Mouse (Mus musculus) heart, adult 18-20 months (tissue): ENCODE measurements around the gene Clstn3. TPM values are rescaled to one million over a fixed set of nuclear protein-coding genes. Genes with fewer than 3 reads are reported as not detected.
A peak's percentile ranks its signal among the peaks of the same experiment; 100 is the strongest.

ENCODE experiments used
- DNase-seq, 2 experiments: peaks; one replicate each; pipeline ENCODE4 v3.0.0; 2021 to 2022; ENCODE audit warnings: mixed read lengths in 1 of 2
- total RNA-seq, 2 experiments: library from RNA; stranded (reverse); gene quantifications; 2 replicates each; pipeline ENCODE4 v1.2.3; 2021

Clstn3 gene
- total RNA-seq, 2 experiments from 2014 or later, result 0.30 to 8.2 TPM

- no peak for DNase-seq
These were observed 15.5 kb downstream of the Clstn3 start for GRCm38 (mm10) chr6:124448959-124449667.

GRCm38 (mm10) chr6:124448186-124448852 is 16.3 kb downstream of the Clstn3 start:
- peak in 1 of 2 experiments; percentile 22 for DNase-seq

GRCm38 (mm10) chr6:124447356-124447755 is 17.2 kb downstream of the Clstn3 start:
- no peak for DNase-seq

GRCm38 (mm10) chr6:124446459-124446858 is 18.1 kb downstream of the Clstn3 start:
- DNase-seq, result no peak

GRCm38 (mm10) chr6:124446024-124446423 is 18.6 kb downstream of the Clstn3 start:
- DNase-seq, result no peak

- DNase-seq, result no peak
These were observed 21.3 kb downstream of the Clstn3 start for GRCm38 (mm10) chr6:124443338-124443737.

GRCm38 (mm10) chr6:124436245-124436644 is 28.3 kb downstream of the Clstn3 start:
- DNase-seq, result no peak

- DNase-seq, result no peak
These were observed 29.4 kb downstream of the Clstn3 start for GRCm38 (mm10) chr6:124435173-124435572.

- no peak for DNase-seq
These were observed 30.8 kb downstream of the Clstn3 start for GRCm38 (mm10) chr6:124433688-124434324.

- no peak for DNase-seq
These were observed 33.7 kb downstream of the Clstn3 start for GRCm38 (mm10) chr6:124430784-124431495.

GRCm38 (mm10) chr6:124430379-124430778 is 34.2 kb downstream of the Clstn3 start:
- no peak for DNase-seq

- DNase-seq, result no peak
These were observed 36.6 kb downstream of the Clstn3 start for GRCm38 (mm10) chr6:124427791-124428576.

- DNase-seq, result no peak
These were observed 37.3 kb downstream of the Clstn3 start for GRCm38 (mm10) chr6:124427289-124427688.

- no peak for DNase-seq
These were observed 38.0 kb downstream of the Clstn3 start for GRCm38 (mm10) chr6:124426604-124427003.

- DNase-seq, result no peak
These were observed 39.1 kb downstream of the Clstn3 start for GRCm38 (mm10) chr6:124425523-124425922.

GRCm38 (mm10) chr6:124425042-124425441 is 39.6 kb downstream of the Clstn3 start:
- peak in 1 of 2 experiments; percentile 15 for DNase-seq

GRCm38 (mm10) chr6:124424068-124424498 is 40.5 kb downstream of the Clstn3 start:
- DNase-seq, result no peak

- no peak for DNase-seq
These were observed 45.9 kb downstream of the Clstn3 start for GRCm38 (mm10) chr6:124418686-124419085.

GRCm38 (mm10) chr6:124415347-124416088 is 49.1 kb downstream of the Clstn3 start:
- peak; percentile 79 to 92 for DNase-seq

- peak; percentile 98 for DNase-seq
These were observed 49.7 kb downstream of the Clstn3 start, which contains the start of gene Pex5 for GRCm38 (mm10) chr6:124414927-124415325. Gene Pex5, minus strand, starts transcription at chr6:124415067.
